Mouse (Mus musculus): ENCODE data around the gene St3gal3.

GRCm38 (mm10) chr4:117928699-117929241, 205.9 kb downstream of the St3gal3 start:
- peak; percentile 54 for TF ChIP-seq CTCF (IDR thresholded peaks at IDR 0.05; ENCODE audit: control insufficient read depth, insufficient read depth, low read length)
- no peak; the same call in 1 of the 2 replicates for TF ChIP-seq POLR2A (IDR thresholded peaks at IDR 0.05; ENCODE audit: borderline replicate concordance, control insufficient read depth, low read depth, low read length)

Measured in bone marrow, adult 2 months (tissue).